In the genomic region with DNA sequence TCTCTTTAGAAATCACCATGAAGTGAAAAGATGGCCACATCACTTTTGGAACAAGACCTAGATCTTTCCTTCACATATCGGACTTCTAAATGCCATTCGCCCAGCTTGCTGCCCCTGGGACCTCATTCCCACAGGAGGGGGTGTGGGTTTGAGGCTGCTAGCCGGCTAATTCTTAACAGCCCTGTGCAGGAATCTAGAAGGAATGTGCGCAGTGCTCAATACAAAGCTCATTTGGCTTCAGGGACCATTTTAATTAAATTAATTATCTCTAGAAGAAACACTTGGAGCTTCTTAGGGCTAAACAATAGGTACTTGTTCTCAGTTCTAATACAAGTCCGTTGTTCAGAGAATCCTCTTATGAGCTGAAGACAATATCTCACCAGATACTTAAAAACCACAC, we compare ENCODE assay signal across 21 mouse cellular contexts.
A peak's percentile ranks its signal among the peaks of the same experiment; 100 is the strongest.
DNase-seq lines count a peak whose midpoint lies in the region; ATAC-seq and TF ChIP-seq lines count a peak whose summit lies in the region.
"Had no signal": no experiment of that assay in that cellular context is flagged by ENCODE, and none has a peak within 500 bp of the region (broad histone marks: within the 10 kb centered on the region; RNA-seq: fewer than 3 reads in every experiment).

No protein-coding gene starts in this region.

- peak; percentile 27 for DNase-seq in embryo, embryonic 11 days
- no peak for DNase-seq in embryo, embryonic 9.5 days (ENCODE audit: extremely low spot score)
- DNase-seq in hindbrain, postnatal 0 days (ENCODE audit: low spot score): peak; percentile 2
- peak; percentile 86 for DNase-seq in retina, postnatal 1 day
- DNase-seq: adrenal gland, postnatal 10 days; B cell, adult 2 months; cerebellum, adult 11 months; cerebellum, adult 8-10 months; cerebellum, postnatal 14 days; gastrocnemius, postnatal 36 days; heart, adult 18-20 months; heart, postnatal 14 days had no signal

- H3K27ac ChIP-seq in hindbrain, postnatal 0 days: no peak overlapping the region
- no peak overlapping the region for H3K27ac ChIP-seq in hindbrain, embryonic 16.5 days (ENCODE audit: low read depth, low read length)
- H3K27ac ChIP-seq in embryonic facial prominence, embryonic 13.5 days: peak overlapping the region; percentile 9; the same call in 1 of the 2 replicates
- H3K27ac ChIP-seq: heart, embryonic 15.5 days; hindbrain, embryonic 13.5 days had no signal

- H3K4me2 ChIP-seq in hindbrain, postnatal 0 days (ENCODE audit: low read depth, low read length): no peak overlapping the region
- H3K4me2 ChIP-seq in hindbrain, embryonic 16.5 days (ENCODE audit: low read length): no peak overlapping the region
- H3K4me2 ChIP-seq in embryonic facial prominence, embryonic 13.5 days: no peak overlapping the region; the same call in 1 of the 2 replicates
- H3K4me2 ChIP-seq: heart, embryonic 11.5 days; heart, embryonic 15.5 days; hindbrain, embryonic 13.5 days had no signal

- no peaks in the 10 kb centered on the region for H3K9me3 ChIP-seq in hindbrain, postnatal 0 days (ENCODE audit: low read length)
- H3K9me3 ChIP-seq in hindbrain, embryonic 16.5 days (ENCODE audit: control insufficient read depth, low read length): no peaks in the 10 kb centered on the region
- no peaks in the 10 kb centered on the region for H3K9me3 ChIP-seq in embryonic facial prominence, embryonic 13.5 days
- H3K9me3 ChIP-seq: G1E; heart, embryonic 15.5 days; hindbrain, embryonic 13.5 days had no signal

- 0 out of 2 replicates have a peak, but pooled peaks cover 3% of the 10 kb centered on the region for H3K27me3 ChIP-seq in hindbrain, postnatal 0 days (ENCODE audit: insufficient read depth, low read length)
- no peaks in the 10 kb centered on the region; the same call in 1 of the 2 replicates for H3K27me3 ChIP-seq in hindbrain, embryonic 16.5 days (replicated peaks; ENCODE audit: control insufficient read depth, insufficient read depth, low read length)
- peaks cover 8% of the 10 kb centered on the region; the same call in 1 of the 2 replicates for H3K27me3 ChIP-seq in embryonic facial prominence, embryonic 13.5 days

- H3K4me3 ChIP-seq in hindbrain, postnatal 0 days (ENCODE audit: low read length): no peak overlapping the region
- H3K4me3 ChIP-seq in hindbrain, embryonic 16.5 days (ENCODE audit: low read length): no peak overlapping the region
- no peak overlapping the region for H3K4me3 ChIP-seq in embryonic facial prominence, embryonic 13.5 days
- H3K4me3 ChIP-seq: heart, embryonic 15.5 days; hindbrain, embryonic 13.5 days had no signal

- no peak for TF ChIP-seq CTCF in hindbrain, postnatal 0 days (IDR thresholded peaks at IDR 0.05; ENCODE audit: low read depth)

- WGBS in hindbrain, postnatal 0 days: 23% methylated on average over 5 of the region's 5 CpGs
- WGBS in hindbrain, embryonic 16.5 days: 28% methylated on average over 5 of the region's 5 CpGs
- WGBS in embryonic facial prominence, embryonic 13.5 days: 17% methylated on average over 5 of the region's 5 CpGs

- H3K4me1 ChIP-seq in hindbrain, postnatal 0 days (ENCODE audit: insufficient read depth, low read length): no peaks in the 10 kb centered on the region; the same call in 1 of the 2 replicates
- peaks cover 13% of the 10 kb centered on the region for H3K4me1 ChIP-seq in hindbrain, embryonic 16.5 days (ENCODE audit: control insufficient read depth, insufficient read depth, low read depth, low read length)
- H3K4me1 ChIP-seq in embryonic facial prominence, embryonic 13.5 days: peaks cover 56% of the 10 kb centered on the region

- H3K9ac ChIP-seq in hindbrain, postnatal 0 days (replicated peaks; ENCODE audit: low read length): no peak overlapping the region
- no peak overlapping the region for H3K9ac ChIP-seq in hindbrain, embryonic 16.5 days (ENCODE audit: low read depth, low read length)
- no peak overlapping the region for H3K9ac ChIP-seq in embryonic facial prominence, embryonic 13.5 days
- H3K9ac ChIP-seq: heart, embryonic 15.5 days; hindbrain, embryonic 13.5 days had no signal

- no peak for ATAC-seq in hindbrain, postnatal 0 days
- no peak for ATAC-seq in hindbrain, embryonic 16.5 days
- no peak for ATAC-seq in embryonic facial prominence, embryonic 13.5 days (ENCODE audit: insufficient number of reproducible peaks, insufficient read depth, low FRiP score, low TSS enrichment, low read depth)
- no peak for ATAC-seq in megakaryocyte progenitor cell, adult 5-6 weeks (replicated peaks; ENCODE audit: poor library complexity)
- ATAC-seq: CD4-positive, CD25-positive, alpha-beta regulatory T cell, adult 4 months; forebrain, embryonic 14.5 days had no signal

- no peaks in the 10 kb centered on the region for H3K36me3 ChIP-seq in hindbrain, postnatal 0 days (ENCODE audit: insufficient read depth, low read length)
- H3K36me3 ChIP-seq in hindbrain, embryonic 16.5 days (ENCODE audit: control insufficient read depth, insufficient read depth, low read length): no peaks in the 10 kb centered on the region
- no peaks in the 10 kb centered on the region for H3K36me3 ChIP-seq in embryonic facial prominence, embryonic 13.5 days
- H3K36me3 ChIP-seq: G1E; heart, embryonic 15.5 days; hindbrain, embryonic 13.5 days had no signal
